Mouse (Mus musculus) limb, embryonic 10.5 days (tissue): ENCODE data around the gene Gm13283. TPM values are rescaled to one million over a fixed set of nuclear protein-coding genes. Genes with fewer than 3 reads are reported as not detected.
"Not testable (repeated sequence)": the region's sequence is repeated elsewhere in the genome, so short reads cannot be mapped to it uniquely, and the experiment has no call there.

ENCODE experiments used
- DNase-seq: peaks from one replicate; pipeline ENCODE4 v3.0.0-alpha.2; 2017; ENCODE audit warnings: low spot score
- H3K27ac ChIP-seq: fragments of 300-500 bp; sonication (generic); 2 replicates; pipeline ENCODE4 v1.5.1; 2016; ENCODE audit warnings: mild to moderate bottlenecking
- H3K27me3 ChIP-seq: fragments of 300-500 bp; sonication (generic); 2 replicates; pipeline ENCODE4 v1.6.1; 2016; ENCODE audit warnings: low read depth, mild to moderate bottlenecking; ENCODE audit not compliant: poor library complexity, severe bottlenecking
- H3K36me3 ChIP-seq: fragments of 300-500 bp; sonication (generic); 2 replicates; pipeline ENCODE4 v1.6.1; 2016; ENCODE audit warnings: mild to moderate bottlenecking, moderate library complexity
- H3K4me1 ChIP-seq: fragments of 300-500 bp; sonication (generic); 2 replicates; pipeline ENCODE4 v1.6.1; 2016
- H3K4me3 ChIP-seq: fragments of 300-500 bp; sonication (generic); 2 replicates; pipeline ENCODE4 v1.5.1; 2016; ENCODE audit warnings: mild to moderate bottlenecking, moderate library complexity
- H3K9me3 ChIP-seq: fragments of 300-500 bp; sonication (generic); replicated peaks from 2 replicates; pipeline ENCODE4 v1.6.1; 2016; ENCODE audit warnings: mild to moderate bottlenecking
- WGBS: fragments of 180-500 bp; shearing (Covaris S2); methylation state at CpG from one replicate; pipeline ENCODE4 v1.1.7; 2016; 5-methylcytosine and 5-hydroxymethylcytosine counted together
- polyA plus RNA-seq: library from polyadenylated mRNA; unstranded; fragments of >200 nt; fragmentation: Nextera tagmentation; extraction: Ambion mirVana; gene quantifications from 2 replicates; pipeline ENCODE4 v1.2.1, GENCODE M21; 2016

Gm13283 gene
- polyA plus RNA-seq = 0.40 and 0.54 TPM in 2 replicates

DNA sequence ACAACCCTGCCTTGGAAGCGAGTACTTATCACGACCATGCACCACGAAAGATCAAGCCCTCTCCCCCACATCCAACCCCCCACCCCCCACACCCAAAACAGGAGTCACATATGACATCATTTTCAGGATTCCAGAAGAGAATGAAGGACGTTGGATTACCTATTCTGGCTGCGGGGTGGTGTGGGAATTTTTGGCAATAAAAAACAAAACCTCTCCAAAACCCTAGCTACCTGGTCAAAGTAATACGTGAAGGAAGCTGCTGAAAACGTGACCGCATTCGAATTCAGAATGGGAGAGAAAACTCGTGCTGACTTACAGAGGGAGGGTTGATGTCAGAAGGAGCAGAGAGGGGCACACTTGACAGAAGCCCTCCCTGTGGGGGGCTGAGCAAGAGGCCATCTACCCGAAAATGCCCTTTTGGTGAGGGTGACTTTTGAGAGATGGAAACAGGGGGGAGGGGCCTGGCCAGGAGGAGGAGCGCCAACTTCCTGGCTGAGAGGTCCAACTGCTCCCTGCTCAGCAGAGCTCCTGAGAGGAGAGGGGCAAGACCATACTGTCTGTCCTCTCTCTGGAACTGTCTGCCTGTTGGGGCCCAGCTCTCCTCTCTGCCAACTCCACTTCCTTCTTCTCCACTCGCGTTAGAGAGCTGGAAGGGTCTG lies at the start of gene Gm13283:
Gm13283 (plus strand) TSS at position 510 of the 659 bp plus-strand sequence.
- not testable (repeated sequence) for H3K4me1 ChIP-seq, H3K9me3 ChIP-seq, H3K36me3 ChIP-seq, DNase-seq, H3K27me3 ChIP-seq
- Histone ChIP-seq H3K4me3 (peak within 1 kb of the TSS; percentile 40), H3K27ac (peak within 1 kb of the TSS; percentile 62; the same call in 1 of the 2 replicates)
- WGBS = 23% methylated on average over 10 of the region's 14 CpGs

DNA sequence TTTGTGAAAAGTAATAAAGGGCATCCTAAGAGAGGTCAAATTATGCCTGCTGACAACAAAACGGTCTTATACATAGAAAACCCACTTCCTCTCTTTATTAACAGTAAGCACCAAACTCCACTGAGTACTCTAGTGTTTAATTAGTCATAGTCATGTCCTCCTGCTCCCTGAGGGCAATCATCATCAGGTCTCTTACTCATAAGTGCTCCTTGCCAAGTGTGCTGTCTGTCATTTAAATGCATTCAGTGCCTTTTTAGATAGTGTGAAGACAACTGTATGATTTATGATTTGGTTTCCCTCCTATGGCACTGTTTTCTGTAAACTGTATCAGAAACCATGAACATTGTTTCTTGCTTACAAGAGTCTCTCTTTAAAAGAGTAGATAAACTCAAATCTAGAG lies 45.6 kb upstream of the Gm13283 start:
- Histone ChIP-seq H3K4me1 (peaks cover 10% of the 10 kb centered on the region; the same call in 1 of the 2 replicates), H3K9me3 (no peaks in the 10 kb centered on the region), H3K4me3 (no peak overlapping the region), H3K27ac (no peak overlapping the region), H3K36me3 (peaks cover 63% of the 10 kb centered on the region), H3K27me3 (no peaks in the 10 kb centered on the region)
- 97% methylated on average over 1 of the region's 1 CpGs for WGBS
- no peak for DNase-seq

DNA sequence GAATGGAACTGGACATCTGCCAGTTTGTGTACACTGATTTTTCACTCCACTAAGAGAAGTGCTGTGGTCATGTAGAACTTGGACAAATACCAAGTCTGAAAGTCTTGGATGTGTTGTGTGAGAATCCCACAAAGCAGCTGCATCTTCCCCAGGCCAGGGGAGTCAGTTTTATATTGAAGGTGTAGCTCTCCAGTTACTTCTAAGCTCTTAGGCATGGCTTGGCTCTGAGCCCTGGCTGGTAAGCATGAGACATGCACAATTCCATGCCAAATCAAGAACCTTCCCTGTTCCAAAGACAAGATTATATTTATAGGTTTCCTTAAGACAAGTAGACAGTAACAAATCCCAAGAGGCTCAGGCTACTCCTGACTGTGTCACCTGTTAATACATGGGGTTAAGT lies 44.9 kb upstream of the Gm13283 start:
- H3K4me1 ChIP-seq = peaks cover 18% of the 10 kb centered on the region
- peaks cover 70% of the 10 kb centered on the region for H3K36me3 ChIP-seq
- H3K4me3 ChIP-seq = no peak overlapping the region
- H3K27me3 ChIP-seq = no peaks in the 10 kb centered on the region
- no peak for DNase-seq
- no peaks in the 10 kb centered on the region for H3K9me3 ChIP-seq
- H3K27ac ChIP-seq = no peak overlapping the region

DNA sequence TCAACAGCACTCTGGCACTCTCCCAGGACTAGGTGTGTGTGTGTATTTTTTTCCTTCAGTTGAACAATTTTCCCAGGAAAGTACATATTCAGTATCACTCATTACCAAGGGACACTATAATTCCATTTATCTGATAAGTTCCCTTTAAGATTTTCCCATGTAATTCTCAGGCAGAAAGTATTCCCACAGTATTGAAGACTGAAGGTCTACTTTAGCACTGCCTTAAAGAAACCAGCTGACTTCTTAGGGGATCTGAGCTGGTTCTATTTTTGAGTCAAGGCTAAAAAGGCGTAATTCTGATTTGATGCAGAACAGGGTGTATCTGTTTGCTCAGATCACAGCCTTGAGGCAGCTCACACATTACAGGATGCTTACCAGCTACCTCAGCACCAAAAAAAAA lies 41.2 kb upstream of the Gm13283 start:
- H3K4me1 ChIP-seq = peaks cover 33% of the 10 kb centered on the region
- no peaks in the 10 kb centered on the region for H3K9me3 ChIP-seq
- H3K36me3 ChIP-seq = peaks cover 72% of the 10 kb centered on the region
- no peak overlapping the region for H3K27ac ChIP-seq
- WGBS = 70% methylated on average over 1 of the region's 1 CpGs
- H3K4me3 ChIP-seq = peak overlapping the region; percentile 75
- H3K27me3 ChIP-seq = no peaks in the 10 kb centered on the region
- no peak for DNase-seq

DNA sequence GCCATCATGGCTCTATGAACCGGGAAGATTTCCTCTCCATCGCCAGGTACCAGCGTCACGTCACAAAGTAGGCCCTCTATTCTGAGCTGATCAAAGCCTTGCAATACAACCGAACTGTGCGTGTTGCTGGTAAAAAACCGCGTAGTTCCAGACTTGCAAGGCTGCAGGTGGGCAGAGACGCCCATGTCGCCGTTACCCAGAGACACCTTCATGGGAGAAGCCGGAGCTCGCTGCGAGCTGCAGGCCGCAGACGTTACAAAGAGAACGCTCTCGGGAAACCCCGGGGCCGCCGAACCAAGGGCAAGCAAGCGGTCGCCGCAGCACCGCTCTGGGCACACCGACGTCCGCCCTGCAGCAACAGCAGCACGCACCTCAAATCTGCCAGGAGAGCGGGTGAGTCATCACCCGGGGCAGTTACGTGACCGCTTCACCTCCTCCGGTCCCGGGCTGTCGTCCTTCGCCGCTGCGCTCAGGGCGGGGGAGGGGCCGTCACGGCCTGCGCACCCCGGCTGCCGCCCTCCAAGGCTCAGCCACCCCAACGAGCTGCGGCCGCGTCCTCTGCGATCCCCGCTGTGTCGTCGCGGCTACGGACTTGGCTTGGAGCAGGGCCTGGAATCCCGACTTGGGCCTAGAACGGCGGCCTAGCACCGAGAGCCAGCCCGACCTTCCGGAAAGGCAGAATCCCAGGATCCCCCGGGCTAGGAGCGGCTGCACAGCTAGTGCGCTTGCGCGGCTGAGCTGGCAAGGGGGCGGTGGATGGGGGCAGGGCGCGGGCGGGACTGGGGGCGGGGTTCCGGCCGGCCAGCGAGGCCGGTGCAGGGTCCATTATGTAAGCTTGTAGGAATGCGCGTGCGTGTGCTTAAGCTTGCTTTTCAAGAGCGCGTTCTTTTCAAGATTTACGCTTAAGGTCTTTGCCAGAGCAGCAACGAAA lies 37.9 kb upstream of the Gm13283 start, which contains the start of the genes Gm26566 and Klhl9:
Gm26566 (plus strand) TSS at position 15 of the 931 bp plus-strand sequence.
Klhl9 (minus strand) TSS at position 675 of the 931 bp plus-strand sequence.
- WGBS = under 1% methylated on average over 82 of the region's 82 CpGs
- H3K9me3 ChIP-seq = no peaks in the 10 kb centered on the region

DNA sequence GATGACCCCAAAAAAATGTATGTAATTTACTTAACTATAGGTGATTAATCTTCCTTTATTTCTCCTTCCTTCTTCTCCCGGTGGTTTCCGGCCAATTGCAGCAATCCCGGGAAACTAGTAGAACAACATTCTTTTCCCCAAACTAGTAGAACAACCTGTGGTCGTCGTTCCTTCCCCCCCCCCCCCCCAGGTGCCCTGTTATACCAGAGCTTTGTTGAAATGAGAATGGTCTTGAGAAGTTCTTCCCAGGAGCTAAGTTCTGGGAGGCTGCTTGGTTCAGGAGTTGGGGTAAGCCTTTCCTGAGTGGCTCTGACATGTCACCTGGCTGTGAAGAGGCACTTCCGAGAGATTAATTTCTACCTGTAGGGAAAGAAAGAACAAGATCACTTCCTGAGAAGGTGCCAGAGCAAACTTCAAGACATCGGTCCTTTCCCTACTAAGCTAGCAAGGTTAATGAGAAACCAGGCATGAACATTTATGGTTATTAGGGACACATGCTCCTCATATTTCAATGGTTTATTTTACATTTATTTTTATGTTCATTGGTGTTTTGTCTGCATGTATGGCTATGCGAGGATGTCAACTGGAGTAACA lies 36.3 kb upstream of the Gm13283 start:
- Histone ChIP-seq H3K9me3 (no peaks in the 10 kb centered on the region), H3K27ac (no peak overlapping the region), H3K4me1 (peaks cover 29% of the 10 kb centered on the region), H3K36me3 (peaks cover 23% of the 10 kb centered on the region), H3K4me3 (no peak overlapping the region), H3K27me3 (no peaks in the 10 kb centered on the region)
- DNase-seq = no peak
- WGBS = 58% methylated on average over 8 of the region's 8 CpGs

More for the DNA sequence above, 37.9 kb upstream of the Gm13283 start, which contains the start of the genes Gm26566 and Klhl9:
- Histone ChIP-seq H3K4me3 (peak within 1 kb of the TSS; percentile 75), H3K4me1 (peaks cover 33% of the 10 kb centered on the region), H3K27me3 (no peaks in the 10 kb centered on the region), H3K27ac (peak within 1 kb of the TSS; percentile 98), H3K36me3 (peaks cover 38% of the 10 kb centered on the region)
- peak; percentile 98 for DNase-seq

DNA sequence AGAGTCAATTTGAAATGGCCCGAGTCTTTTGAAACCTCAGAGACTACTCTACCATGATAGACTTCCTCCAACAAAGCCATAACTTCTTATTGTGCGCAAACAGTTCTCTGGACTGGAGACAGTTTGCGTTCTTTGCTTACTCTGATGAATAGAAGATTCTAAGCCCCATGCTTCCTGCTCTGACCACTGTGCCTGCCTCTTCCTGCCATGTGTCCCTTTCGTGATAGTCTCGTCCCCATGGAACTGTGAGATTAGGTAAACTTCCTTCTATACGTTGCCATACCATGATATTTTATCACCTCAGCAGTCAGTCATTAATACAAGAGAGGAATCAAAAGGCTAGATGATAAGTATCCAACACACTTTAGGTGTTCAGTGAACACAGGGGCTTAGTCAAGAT lies 33.2 kb upstream of the Gm13283 start:
- H3K4me3 ChIP-seq = no peak overlapping the region
- DNase-seq = no peak
- no peak overlapping the region for H3K27ac ChIP-seq
- no peaks in the 10 kb centered on the region for H3K4me1 ChIP-seq
- H3K27me3 ChIP-seq = no peaks in the 10 kb centered on the region
- no peaks in the 10 kb centered on the region for H3K9me3 ChIP-seq
- WGBS = 92% methylated on average over 6 of the region's 6 CpGs
- no peaks in the 10 kb centered on the region for H3K36me3 ChIP-seq

DNA sequence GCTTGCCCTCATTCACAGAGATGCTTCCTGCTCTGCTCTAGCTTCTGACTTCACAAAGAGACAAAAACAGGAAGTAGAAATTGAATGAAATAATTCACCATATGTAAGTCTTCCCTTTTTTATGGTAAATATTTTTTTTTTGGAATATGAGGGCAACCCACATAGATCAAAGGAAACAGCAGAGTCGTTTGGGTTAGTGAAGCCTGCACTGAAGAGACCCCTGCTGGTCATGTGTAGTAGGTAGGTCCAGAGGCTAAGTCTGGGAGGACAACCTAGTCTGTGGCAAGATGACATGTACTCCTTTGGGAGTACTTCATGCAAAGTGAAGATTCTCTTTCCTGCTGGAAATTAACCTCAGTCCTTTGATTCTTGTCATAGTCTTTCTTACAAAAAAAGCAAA lies 32.6 kb upstream of the Gm13283 start:
- Histone ChIP-seq H3K4me1 (no peaks in the 10 kb centered on the region), H3K36me3 (no peaks in the 10 kb centered on the region), H3K9me3 (no peaks in the 10 kb centered on the region), H3K4me3 (no peak overlapping the region), H3K27ac (no peak overlapping the region), H3K27me3 (no peaks in the 10 kb centered on the region)
- no peak for DNase-seq
- 0% methylated on average over 1 of the region's 1 CpGs for WGBS

DNA sequence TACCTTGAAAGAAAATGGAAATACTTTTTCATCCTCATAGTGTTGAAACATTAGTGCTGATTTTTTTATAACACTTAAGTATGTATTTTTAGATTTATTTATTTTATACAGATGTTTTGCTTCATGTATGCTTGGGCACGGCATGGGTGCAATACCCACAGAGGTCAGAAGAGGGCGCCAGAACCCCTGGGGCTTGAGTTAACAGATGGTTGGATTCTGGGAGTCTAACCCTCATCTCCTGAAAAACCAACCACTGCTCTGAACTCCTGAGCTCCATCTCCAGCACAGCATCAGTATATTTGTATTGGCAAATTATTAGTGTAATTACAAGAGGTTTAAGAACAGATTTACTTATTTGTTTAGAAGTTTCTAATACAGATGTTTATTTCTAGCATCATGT lies 21.4 kb upstream of the Gm13283 start:
- H3K4me3 ChIP-seq = no peak overlapping the region
- 0 out of 2 replicates have a peak, but pooled peaks cover 3% of the 10 kb centered on the region for H3K4me1 ChIP-seq
- H3K9me3 ChIP-seq = no peaks in the 10 kb centered on the region
- H3K36me3 ChIP-seq = no peaks in the 10 kb centered on the region
- WGBS = 1% methylated on average over 2 of the region's 2 CpGs
- no peaks in the 10 kb centered on the region for H3K27me3 ChIP-seq
- peak; percentile 88 for DNase-seq
- no peak overlapping the region for H3K27ac ChIP-seq

DNA sequence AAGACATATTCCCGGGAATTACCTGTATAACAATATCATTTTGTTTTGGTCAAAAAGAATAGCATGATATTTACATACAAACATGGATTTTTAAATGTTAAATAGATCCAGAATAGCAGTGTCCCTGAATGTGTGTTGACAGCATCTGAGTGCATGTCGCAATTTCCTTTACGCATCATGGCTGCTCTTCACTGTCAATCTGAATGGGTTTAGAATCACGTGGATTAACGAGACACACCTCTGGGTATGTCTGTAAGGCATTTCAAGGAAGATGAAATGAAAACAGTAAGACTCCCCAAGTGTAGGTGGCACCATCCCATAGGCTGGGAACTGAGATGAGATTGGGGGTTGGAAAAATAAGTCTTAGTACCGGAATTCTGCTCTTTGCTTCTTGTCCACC lies 20.9 kb upstream of the Gm13283 start:
- 93% methylated on average over 6 of the region's 6 CpGs for WGBS
- Histone ChIP-seq H3K4me3 (no peak overlapping the region), H3K36me3 (no peaks in the 10 kb centered on the region), H3K27ac (no peak overlapping the region), H3K9me3 (no peaks in the 10 kb centered on the region), H3K27me3 (no peaks in the 10 kb centered on the region), H3K4me1 (0 out of 2 replicates have a peak, but pooled peaks cover 3% of the 10 kb centered on the region)
- no peak for DNase-seq

DNA sequence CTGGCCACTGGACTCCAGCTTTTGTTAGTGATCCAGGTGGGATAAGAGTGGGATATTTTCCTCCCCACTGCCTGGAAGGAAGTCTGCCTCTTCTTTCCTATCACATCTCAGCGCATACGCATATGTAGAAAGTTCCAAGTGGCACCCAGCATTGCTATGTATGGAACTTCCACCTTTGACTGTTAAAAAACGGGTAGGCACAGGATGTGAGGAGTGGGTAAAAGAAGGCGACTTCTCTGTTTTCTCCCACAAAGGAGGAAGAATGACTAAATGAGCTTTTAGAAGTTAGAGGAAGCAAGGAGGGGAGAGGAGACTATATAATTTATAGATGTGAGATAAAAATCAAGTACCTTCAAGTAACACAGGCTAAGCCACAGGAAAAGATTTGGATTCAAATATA lies 18.5 kb upstream of the Gm13283 start:
- no peak overlapping the region for H3K27ac ChIP-seq
- H3K9me3 ChIP-seq = no peaks in the 10 kb centered on the region
- WGBS = 90% methylated on average over 4 of the region's 4 CpGs
- no peaks in the 10 kb centered on the region for H3K27me3 ChIP-seq
- no peaks in the 10 kb centered on the region for H3K36me3 ChIP-seq
- no peak overlapping the region for H3K4me3 ChIP-seq
- DNase-seq = no peak
- H3K4me1 ChIP-seq = peaks cover 15% of the 10 kb centered on the region

DNA sequence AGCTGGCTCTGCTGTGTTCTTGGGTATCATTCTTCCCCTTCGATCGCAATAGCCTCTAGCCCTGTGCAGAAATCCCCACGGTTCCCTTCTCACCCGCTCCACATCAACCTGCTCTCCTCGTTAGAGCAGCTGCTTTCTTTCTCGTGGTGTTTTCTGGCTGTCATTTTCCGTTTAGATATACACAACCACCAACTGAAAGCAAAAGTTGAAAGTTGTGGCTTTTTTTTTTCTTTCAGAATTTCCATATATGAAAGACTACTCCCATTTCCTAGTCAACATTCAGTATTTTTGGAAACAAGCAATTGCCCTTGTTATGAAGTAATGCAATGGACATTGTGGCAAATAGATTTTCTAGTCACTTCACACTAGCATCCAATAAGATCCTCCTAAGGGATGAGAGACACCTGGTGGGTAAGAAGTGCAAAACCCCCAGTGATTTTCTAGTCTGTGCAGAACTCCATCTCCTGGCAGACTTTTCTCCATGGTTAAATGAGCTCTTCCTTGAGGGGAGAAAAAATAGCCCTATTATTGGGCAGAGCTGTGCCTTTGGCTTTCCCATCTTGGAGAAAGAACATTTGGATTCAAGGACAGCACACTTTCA lies 17.0 kb upstream of the Gm13283 start:
- Histone ChIP-seq H3K27me3 (no peaks in the 10 kb centered on the region), H3K9me3 (no peaks in the 10 kb centered on the region), H3K36me3 (no peaks in the 10 kb centered on the region), H3K4me1 (peaks cover 22% of the 10 kb centered on the region), H3K27ac (no peak overlapping the region), H3K4me3 (no peak overlapping the region)
- WGBS = 87% methylated on average over 7 of the region's 7 CpGs
- no peak for DNase-seq
